Mouse (Mus musculus) limb, embryonic 10.5 days (tissue): ENCODE results near the gene Sytl3. TPM values are rescaled to one million over a fixed set of nuclear protein-coding genes. Genes with fewer than 3 reads are reported as not detected.
"Not testable (repeated sequence)": the region's sequence is repeated elsewhere in the genome, so short reads cannot be mapped to it uniquely, and the experiment has no call there.

Experiments used
- DNase-seq: peaks from one replicate; pipeline ENCODE4 v3.0.0-alpha.2; 2017; ENCODE audit warnings: low spot score
- H3K27ac ChIP-seq: fragments of 300-500 bp; sonication (generic); 2 replicates; pipeline ENCODE4 v1.5.1; 2016; ENCODE audit warnings: mild to moderate bottlenecking
- H3K27me3 ChIP-seq: fragments of 300-500 bp; sonication (generic); 2 replicates; pipeline ENCODE4 v1.6.1; 2016; ENCODE audit warnings: low read depth, mild to moderate bottlenecking; ENCODE audit not compliant: poor library complexity, severe bottlenecking
- H3K36me3 ChIP-seq: fragments of 300-500 bp; sonication (generic); 2 replicates; pipeline ENCODE4 v1.6.1; 2016; ENCODE audit warnings: mild to moderate bottlenecking, moderate library complexity
- H3K4me1 ChIP-seq: fragments of 300-500 bp; sonication (generic); 2 replicates; pipeline ENCODE4 v1.6.1; 2016
- H3K4me3 ChIP-seq: fragments of 300-500 bp; sonication (generic); 2 replicates; pipeline ENCODE4 v1.5.1; 2016; ENCODE audit warnings: mild to moderate bottlenecking, moderate library complexity
- H3K9me3 ChIP-seq: fragments of 300-500 bp; sonication (generic); replicated peaks from 2 replicates; pipeline ENCODE4 v1.6.1; 2016; ENCODE audit warnings: mild to moderate bottlenecking
- WGBS: fragments of 180-500 bp; shearing (Covaris S2); methylation state at CpG from one replicate; pipeline ENCODE4 v1.1.7; 2016; 5-methylcytosine and 5-hydroxymethylcytosine counted together
- polyA plus RNA-seq: library from polyadenylated mRNA; unstranded; fragments of >200 nt; fragmentation: Nextera tagmentation; extraction: Ambion mirVana; gene quantifications from 2 replicates; pipeline ENCODE4 v1.2.1, GENCODE M21; 2016

The Sytl3 gene
- polyA plus RNA-seq, 1 experiment from 2014 or later, result not detected

DNA sequence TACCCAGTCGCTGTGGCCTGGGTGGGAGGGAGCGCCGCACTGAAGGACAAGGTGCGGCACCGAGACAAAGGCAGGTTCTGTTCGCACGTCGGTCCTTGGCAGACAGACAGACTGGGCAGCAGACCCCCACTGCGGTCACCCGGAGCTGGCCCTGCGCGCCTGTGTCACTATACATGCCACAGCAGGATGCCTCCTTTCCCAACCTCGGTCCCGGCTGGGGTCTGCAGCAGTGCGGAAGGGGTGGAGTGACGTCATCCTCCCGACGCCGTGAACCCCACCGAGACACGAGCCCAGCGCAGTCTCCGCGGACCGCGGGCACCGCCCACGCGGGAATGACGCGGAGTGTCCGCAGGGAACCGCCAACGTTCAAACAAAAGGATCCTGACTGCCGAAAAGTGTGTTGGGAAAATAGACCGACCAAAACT, 3.8 kb upstream of the Sytl3 start:
- not testable (repeated sequence) for H3K36me3 ChIP-seq, H3K4me1 ChIP-seq, H3K27me3 ChIP-seq, H3K9me3 ChIP-seq
- peak; percentile 86 for DNase-seq
- WGBS, result under 1% methylated on average over 36 of the region's 36 CpGs
- Histone ChIP-seq H3K4me3 (peak overlapping the region; percentile 55), H3K27ac (peak overlapping the region; percentile 84)

DNA sequence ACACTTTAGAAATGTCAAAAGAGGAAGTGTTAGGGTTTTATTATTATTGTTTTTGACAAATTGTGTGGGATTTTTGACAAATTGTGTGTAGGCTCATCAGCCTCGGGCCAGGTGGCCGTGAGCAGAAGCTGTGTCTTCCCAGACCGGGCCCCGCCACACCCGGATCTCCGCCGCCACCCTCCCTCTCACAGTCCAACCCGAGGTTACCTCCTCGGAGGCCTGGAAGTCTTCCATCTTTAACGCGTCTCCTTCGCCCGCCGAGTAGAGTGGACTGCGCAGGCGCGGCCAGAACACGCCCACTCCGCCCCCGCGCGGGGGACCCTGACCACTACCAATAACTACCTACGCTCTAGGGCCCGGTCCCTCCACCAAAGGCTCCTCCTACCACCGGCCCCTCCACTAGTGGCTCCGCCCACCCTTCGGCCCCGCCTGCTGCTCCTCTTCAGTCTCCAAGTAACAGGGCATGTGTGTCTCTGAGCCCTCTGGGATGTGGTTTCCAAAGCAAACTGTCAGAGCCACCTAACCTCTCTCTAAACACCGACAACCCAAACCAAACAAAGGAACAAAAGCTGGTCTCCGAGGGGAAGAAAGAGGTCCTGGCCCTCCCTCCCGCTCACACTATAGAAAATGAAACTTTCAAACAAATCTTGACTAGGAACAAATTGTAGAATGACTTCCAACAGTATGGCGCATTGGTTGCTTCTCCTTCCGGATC, 3.2 kb upstream of the Sytl3 start, which contains the start of gene Dynlt1f:
Gene Dynlt1f (minus strand): TSS at position 334 of the 715 bp plus-strand sequence.
- H3K36me3 ChIP-seq, H3K4me1 ChIP-seq, H3K27me3 ChIP-seq, H3K9me3 ChIP-seq: not testable (repeated sequence)
- DNase-seq, result peak; percentile 32
- Histone ChIP-seq H3K4me3 (peak within 1 kb of the TSS; percentile 55), H3K27ac (peak within 1 kb of the TSS; percentile 84)
- 5% methylated on average over 27 of the region's 33 CpGs for WGBS

DNA sequence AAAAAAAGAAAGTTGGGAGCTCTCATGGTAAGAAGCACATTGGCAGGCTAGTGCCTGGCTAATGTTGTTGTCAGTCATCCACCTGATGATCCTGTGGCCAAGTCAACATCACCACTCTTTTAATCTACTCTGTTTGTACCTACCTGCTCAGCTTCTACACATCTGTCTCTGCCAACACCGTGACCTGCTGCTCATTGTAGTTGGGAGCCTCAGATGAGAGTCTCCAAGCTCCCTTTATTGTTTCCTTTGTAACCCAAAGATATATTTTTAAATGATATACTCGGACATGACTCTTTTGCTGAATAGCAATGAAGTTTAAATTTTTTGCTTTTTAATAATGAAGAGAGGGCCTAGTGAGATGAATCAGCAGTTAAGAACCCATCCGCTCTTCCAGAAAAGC, 2.4 kb upstream of the Sytl3 start:
- not testable (repeated sequence) for H3K27me3 ChIP-seq, H3K27ac ChIP-seq, H3K4me3 ChIP-seq, H3K9me3 ChIP-seq, DNase-seq, H3K36me3 ChIP-seq, H3K4me1 ChIP-seq
- 97% methylated on average over 1 of the region's 3 CpGs for WGBS

DNA sequence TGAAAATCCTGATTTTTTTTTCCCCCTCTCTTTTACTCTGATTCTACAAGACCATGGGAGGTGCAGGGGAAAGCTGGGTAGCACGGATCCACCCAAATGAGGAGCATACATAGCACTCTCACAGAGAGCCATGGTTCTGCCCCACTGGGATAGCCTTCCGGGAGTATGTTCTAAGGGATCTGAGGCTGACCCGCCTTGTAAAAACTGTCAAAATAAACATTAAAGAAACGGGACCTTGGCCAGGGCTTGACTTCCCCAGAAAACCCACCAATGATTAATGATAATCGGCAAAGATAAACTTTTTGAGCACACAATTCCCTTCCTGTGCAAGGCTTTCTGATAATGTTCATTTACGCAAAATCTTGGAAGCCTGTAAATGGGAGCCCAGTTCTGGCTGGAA, 1.7 kb downstream of the Sytl3 start:
- WGBS, result 73% methylated on average over 6 of the region's 6 CpGs
- H3K27me3 ChIP-seq, H3K4me1 ChIP-seq, H3K27ac ChIP-seq, H3K36me3 ChIP-seq, H3K4me3 ChIP-seq, H3K9me3 ChIP-seq, DNase-seq: not testable (repeated sequence)

DNA sequence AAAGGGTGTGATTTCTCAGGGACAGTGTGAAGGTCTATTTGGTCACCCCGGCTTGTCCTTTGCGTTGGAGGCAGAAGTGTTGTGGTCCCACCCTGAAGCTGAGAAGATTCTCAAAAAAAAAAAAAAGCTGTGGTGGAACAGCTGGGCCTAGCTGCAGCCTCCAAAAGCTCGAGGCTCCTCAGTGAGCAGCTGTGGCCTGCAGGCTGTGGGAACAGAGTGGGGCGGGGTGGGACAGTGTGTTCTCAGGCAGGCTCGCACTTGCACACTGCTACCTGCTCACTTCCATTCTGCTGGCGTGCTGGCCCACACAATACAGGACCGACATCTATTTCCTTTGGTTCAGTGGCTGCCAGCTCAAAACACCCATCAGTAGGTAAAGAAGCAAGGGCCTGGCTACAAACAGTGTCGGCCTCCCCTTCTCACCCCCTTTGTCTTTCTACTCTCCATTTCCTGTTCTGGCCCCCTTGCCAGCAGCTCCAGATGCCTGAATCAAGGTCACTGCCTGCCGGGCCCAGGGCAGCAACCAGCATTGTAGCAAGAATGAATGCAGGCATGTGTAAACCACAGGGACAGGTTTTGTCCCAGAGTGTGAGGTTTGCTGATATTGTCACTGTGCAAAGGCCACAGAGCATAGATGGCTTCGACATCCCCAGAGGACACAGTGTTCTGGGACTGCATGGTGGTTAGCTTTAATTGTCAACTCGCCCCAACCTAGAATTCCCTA, 2.4 kb downstream of the Sytl3 start:
- not testable (repeated sequence) for H3K9me3 ChIP-seq, H3K27ac ChIP-seq, H3K27me3 ChIP-seq, H3K36me3 ChIP-seq, H3K4me1 ChIP-seq, H3K4me3 ChIP-seq
- peak; percentile 37 for DNase-seq
- 54% methylated on average over 9 of the region's 11 CpGs for WGBS

DNA sequence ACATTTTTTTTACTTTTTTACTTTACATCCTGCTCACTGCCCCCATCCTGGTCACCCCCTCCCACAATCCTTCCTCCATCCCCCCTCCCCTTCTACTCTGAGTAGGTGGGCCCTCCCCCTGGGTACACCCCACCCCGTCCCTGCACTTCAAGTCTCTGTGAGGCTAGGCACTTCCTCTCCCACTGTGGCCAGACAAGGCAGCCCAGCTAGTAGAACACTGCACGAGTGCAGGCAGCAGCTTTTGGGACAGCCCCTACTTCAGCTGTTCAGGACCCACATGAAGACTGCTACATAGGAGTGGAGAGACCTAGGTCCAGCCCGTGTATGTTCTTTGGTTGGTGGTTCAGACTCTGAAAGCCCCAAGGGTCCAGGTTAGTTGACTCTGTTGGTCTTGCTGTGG, 3.9 kb downstream of the Sytl3 start:
- not testable (repeated sequence) for H3K4me3 ChIP-seq, H3K36me3 ChIP-seq, H3K27me3 ChIP-seq, H3K4me1 ChIP-seq, H3K9me3 ChIP-seq, H3K27ac ChIP-seq, DNase-seq
- 52% methylated on average over 3 of the region's 3 CpGs for WGBS

DNA sequence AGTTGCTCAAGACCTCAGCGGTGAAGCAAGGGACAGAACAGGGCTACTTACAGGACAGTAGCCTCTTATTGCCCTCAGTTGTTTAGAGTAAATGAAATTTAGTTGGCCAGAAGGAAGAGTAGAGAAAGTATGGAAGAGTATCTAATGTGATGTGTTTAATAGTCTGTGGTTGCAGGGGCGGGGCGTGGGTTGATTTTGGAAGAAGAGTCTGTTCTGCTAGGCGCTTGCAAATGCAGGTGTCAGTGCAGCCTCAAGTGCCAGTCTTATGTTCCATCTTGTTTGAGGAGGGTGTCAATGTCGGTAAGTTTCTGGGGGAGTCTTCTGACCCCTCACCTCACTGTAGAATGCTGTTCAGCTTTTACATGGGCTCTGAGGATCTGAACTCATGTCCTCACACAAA, 6.5 kb downstream of the Sytl3 start:
- 96% methylated on average over 4 of the region's 5 CpGs for WGBS
- H3K27ac ChIP-seq, H3K36me3 ChIP-seq, H3K9me3 ChIP-seq, H3K4me3 ChIP-seq, H3K27me3 ChIP-seq, DNase-seq, H3K4me1 ChIP-seq: not testable (repeated sequence)

DNA sequence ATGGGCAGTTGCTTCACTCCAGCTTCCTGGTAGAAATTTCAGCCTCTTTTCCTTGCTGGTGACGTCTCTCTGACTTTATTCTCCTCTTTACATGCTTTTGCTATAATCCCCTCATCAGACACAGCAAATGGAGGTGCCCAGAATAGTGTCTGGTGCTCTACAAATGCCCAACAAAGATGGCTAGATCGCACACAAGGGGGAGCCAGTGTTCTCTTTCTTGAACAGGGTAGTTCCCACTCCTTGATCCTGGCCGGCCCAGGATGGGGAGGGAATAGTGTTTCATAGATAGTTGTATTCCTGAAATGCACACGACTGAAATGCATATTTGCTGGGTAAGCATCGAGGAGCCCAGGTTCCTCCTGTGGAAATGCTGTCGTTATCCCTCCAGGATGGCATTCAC, 9.6 kb downstream of the Sytl3 start:
- not testable (repeated sequence) for H3K4me1 ChIP-seq, H3K36me3 ChIP-seq, H3K9me3 ChIP-seq, DNase-seq, H3K27ac ChIP-seq, H3K4me3 ChIP-seq, H3K27me3 ChIP-seq
- WGBS, result no CpG with 5 or more reads among the region's 6 CpGs

DNA sequence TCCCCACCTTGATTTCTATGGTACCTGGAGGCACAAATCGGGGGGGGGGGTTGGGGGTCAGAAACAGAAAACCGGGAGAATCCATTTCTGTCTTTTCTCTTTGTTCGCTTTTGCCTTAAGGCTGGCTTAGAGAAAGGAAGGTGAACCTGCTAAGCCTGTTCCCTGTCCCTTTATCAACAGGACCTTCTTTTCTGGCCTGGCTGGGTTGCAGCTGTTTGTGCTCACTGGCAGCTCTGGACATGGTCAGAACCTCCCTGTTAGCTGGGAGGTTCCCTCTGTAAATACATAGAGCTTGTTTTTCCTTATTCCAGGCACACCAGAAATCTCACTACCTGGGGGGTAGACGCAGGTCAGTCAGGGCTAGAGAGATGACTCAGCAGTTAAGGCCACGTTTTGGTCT, 15.4 kb downstream of the Sytl3 start:
- DNase-seq, H3K27ac ChIP-seq, H3K4me1 ChIP-seq, H3K36me3 ChIP-seq, H3K27me3 ChIP-seq, H3K9me3 ChIP-seq, H3K4me3 ChIP-seq: not testable (repeated sequence)
- 68% methylated on average over 5 of the region's 5 CpGs for WGBS

DNA sequence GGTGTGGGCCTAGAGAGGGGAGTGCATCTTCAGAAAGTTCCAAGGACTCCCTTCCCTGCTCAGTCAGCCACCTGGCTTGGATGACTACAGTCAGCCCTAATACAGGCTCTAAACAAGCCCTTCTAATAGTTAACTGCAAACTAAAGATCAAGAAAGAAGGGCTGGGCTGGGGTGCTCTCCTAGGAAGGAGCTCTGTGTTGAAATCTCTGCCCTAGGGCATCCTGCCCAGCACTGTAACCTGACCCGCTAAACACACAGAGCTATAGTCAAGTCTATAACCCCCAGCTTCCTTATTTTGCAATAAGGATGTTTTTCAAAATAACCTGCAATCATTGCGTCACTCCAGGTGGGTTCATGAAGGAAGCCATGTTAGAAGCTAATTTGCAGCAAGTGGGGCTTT, 19.2 kb downstream of the Sytl3 start:
- H3K9me3 ChIP-seq, H3K27me3 ChIP-seq, DNase-seq, H3K36me3 ChIP-seq, H3K4me3 ChIP-seq, H3K27ac ChIP-seq, H3K4me1 ChIP-seq: not testable (repeated sequence)
- 57% methylated on average over 1 of the region's 2 CpGs for WGBS

DNA sequence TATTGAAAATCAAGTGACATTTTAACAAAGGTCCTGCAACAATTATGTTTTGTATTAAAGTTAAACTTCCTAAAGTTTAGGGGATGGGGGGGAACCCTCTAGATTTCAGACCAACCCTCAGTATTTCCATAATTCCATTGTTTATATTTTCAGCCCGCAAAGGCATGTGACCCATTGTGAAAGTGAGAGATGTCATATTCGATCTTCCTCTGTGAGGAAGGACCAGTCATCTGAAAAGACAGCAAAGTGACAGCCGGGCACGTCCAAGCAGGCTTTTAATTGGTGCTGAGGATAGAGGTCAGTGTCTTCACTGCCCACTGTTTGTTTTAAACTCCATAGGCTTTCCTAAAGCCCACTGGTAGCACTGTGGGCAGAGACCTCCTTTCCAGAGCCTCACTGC, 22.8 kb downstream of the Sytl3 start:
- H3K27me3 ChIP-seq, H3K4me3 ChIP-seq, H3K27ac ChIP-seq, H3K9me3 ChIP-seq, H3K4me1 ChIP-seq, DNase-seq, H3K36me3 ChIP-seq: not testable (repeated sequence)
- WGBS, result 78% methylated on average over 4 of the region's 4 CpGs

DNA sequence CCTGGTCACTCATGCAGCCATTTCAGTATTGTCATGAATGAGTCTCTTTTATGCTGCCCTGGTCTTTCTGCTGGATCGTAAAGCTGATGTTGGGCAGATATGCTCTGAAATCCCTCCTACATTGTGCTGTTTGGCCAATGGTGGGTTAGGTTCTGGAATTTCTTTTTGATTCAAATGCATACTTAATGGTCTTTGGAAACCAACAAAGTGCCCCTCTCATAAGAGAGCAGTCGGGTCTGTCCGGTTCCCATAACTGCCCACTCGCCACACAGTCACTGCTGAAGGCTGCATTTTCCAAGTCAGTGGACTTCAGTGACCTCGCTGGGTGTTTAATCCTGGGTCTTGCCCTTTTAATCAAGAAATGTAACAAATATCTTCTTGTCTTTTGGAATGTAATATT, 24.8 kb downstream of the Sytl3 start:
- not testable (repeated sequence) for H3K36me3 ChIP-seq, DNase-seq, H3K27ac ChIP-seq, H3K4me3 ChIP-seq, H3K27me3 ChIP-seq, H3K9me3 ChIP-seq, H3K4me1 ChIP-seq
- whole genome bisulfite sequencing, result 91% methylated on average over 1 of the region's 5 CpGs

DNA sequence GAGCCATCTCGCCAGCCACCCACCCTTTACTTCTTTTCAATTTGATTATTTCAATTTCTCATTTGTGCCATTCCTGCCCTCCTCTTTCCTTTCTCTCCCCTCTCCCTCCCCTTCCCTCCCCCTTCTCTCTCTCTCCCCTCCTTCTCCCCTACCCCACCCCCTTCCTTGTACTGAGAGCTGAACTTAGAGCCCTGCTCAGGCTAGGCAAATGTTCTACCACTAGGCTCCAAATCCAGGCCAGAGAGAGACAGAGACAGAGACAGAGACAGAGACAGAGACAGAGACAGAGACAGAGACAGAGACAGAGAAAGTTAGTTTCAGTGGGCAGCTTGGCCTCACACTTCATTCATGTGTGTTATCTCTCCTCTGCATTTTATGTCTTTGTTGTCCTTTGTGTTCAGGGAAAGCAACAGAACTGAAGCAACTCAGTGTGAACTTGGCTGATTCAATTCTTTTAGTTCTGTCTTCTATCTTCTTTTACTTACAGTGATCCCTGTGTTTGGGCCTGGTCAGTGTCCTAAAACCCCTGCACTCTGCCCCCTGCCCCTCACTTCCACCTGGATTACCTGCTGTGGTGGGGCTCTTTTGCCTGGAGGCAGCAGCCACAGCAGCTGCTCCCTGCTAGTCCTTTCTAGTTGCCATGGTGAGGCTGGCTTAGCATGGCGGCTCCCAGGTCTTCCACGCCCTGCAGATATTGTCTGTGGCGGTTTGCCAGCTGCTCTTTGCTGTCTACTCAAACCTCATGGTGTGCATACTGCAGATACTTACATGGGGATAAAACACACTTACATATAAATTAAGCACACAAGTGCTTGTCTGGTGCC, 25.8 kb downstream of the Sytl3 start:
- H3K27ac ChIP-seq, H3K4me1 ChIP-seq, H3K9me3 ChIP-seq, H3K36me3 ChIP-seq, H3K4me3 ChIP-seq, DNase-seq, H3K27me3 ChIP-seq: not testable (repeated sequence)
- WGBS, result 0% methylated on average over 1 of the region's 4 CpGs
